Mouse (Mus musculus) kidney, adult 2 months (tissue): ENCODE data around the gene Btbd19. TPM values are rescaled to one million over a fixed set of nuclear protein-coding genes. Genes with fewer than 3 reads are reported as not detected.

ENCODE experiments used
- DNase-seq: peaks from one replicate; pipeline ENCODE4 v3.0.0; 2021
- H3K27ac ChIP-seq: fragments of 200-500 bp; 2 replicates; pipeline ENCODE4 v1.5.1; 2012; ENCODE audit warnings: low read depth, low read length, control low read depth, inconsistent platforms; ENCODE audit not compliant: insufficient read depth
- H3K27me3 ChIP-seq: fragments of 200-500 bp; replicated peaks from 2 replicates; pipeline ENCODE4 v1.6.1; 2012; ENCODE audit warnings: mild to moderate bottlenecking, moderate library complexity, low read length, inconsistent platforms; ENCODE audit not compliant: control insufficient read depth, insufficient read depth
- H3K36me3 ChIP-seq: fragments of 200-500 bp; 2 replicates; pipeline ENCODE4 v1.6.1; 2012; ENCODE audit warnings: mild to moderate bottlenecking, moderate library complexity, low read length, inconsistent platforms; ENCODE audit not compliant: control insufficient read depth, insufficient read depth
- H3K4me1 ChIP-seq: fragments of 200-500 bp; 2 replicates; pipeline ENCODE4 v1.6.1; 2011; ENCODE audit warnings: low read length; ENCODE audit not compliant: control insufficient read depth, insufficient read depth
- H3K4me3 ChIP-seq: fragments of 200-500 bp; 2 replicates; pipeline ENCODE4 v1.5.1; 2011; ENCODE audit warnings: mild to moderate bottlenecking, low read depth, low read length, control low read depth; ENCODE audit not compliant: insufficient read depth
- CTCF ChIP-seq: fragments of 200-500 bp; conservative IDR thresholded peaks from 2 replicates; pipeline ENCODE4 v1.5.1; 2011; ENCODE audit warnings: low read depth, mild to moderate bottlenecking, control low read depth, low read length, moderate library complexity, mixed read lengths; ENCODE audit not compliant: insufficient read depth, insufficient read length
- POLR2A ChIP-seq: fragments of 200-500 bp; IDR thresholded peaks from one replicate; pipeline ENCODE4 v1.6.1; 2011; ENCODE audit warnings: low read depth, low read length, control low read depth
- WGBS: fragments of 180-500 bp; shearing (Covaris S2); methylation state at CpG from one replicate; pipeline ENCODE4 v1.1.7; 2018; 5-methylcytosine and 5-hydroxymethylcytosine counted together
- polyA plus RNA-seq: library from polyadenylated mRNA; depleted of rRNA; stranded (reverse); fragments of >200 nt; gene quantifications from 2 replicates; pipeline ENCODE4 v1.2.3, GENCODE M21; 2012

The Btbd19 gene
- polyA plus RNA-seq, 1 experiment: 4.6 TPM

GRCm38 (mm10) chr4:117133817-117134600 is 8.5 kb upstream of the Btbd19 start, which contains the start of gene Plk3:
TSS of gene Plk3 (minus strand) at chr4:117133963.
- H3K36me3 ChIP-seq: no peaks in the 10 kb centered on the region
- H3K4me1 ChIP-seq: peaks cover 10% of the 10 kb centered on the region; the same call in 1 of the 2 replicates
- 1% methylated on average over 44 of the region's 48 CpGs for WGBS
- H3K27me3 ChIP-seq: no peaks in the 10 kb centered on the region
- DNase-seq: peak; percentile 99
- TF ChIP-seq CTCF (no peak), POLR2A (peak; percentile 85)
- peak within 1 kb of the TSS; percentile 25; the same call in 1 of the 2 replicates for H3K27ac ChIP-seq
- H3K4me3 ChIP-seq: peak within 1 kb of the TSS; percentile 69

- WGBS: under 1% methylated on average over 42 of the region's 42 CpGs
- H3K36me3 ChIP-seq: no peaks in the 10 kb centered on the region
- DNase-seq: no peak
- TF ChIP-seq POLR2A (no peak), CTCF (no peak)
- H3K4me3 ChIP-seq: peak overlapping the region; percentile 69
- H3K4me1 ChIP-seq: peaks cover 10% of the 10 kb centered on the region; the same call in 1 of the 2 replicates
- no peaks in the 10 kb centered on the region for H3K27me3 ChIP-seq
- H3K27ac ChIP-seq: no peak overlapping the region
Measured at GRCm38 (mm10) chr4:117133366-117133796, 7.9 kb upstream of the Btbd19 start.

- Histone ChIP-seq H3K4me1 (peaks cover 10% of the 10 kb centered on the region; the same call in 1 of the 2 replicates), H3K4me3 (peak overlapping the region; percentile 69), H3K27ac (no peak overlapping the region), H3K27me3 (no peaks in the 10 kb centered on the region), H3K36me3 (no peaks in the 10 kb centered on the region)
- TF ChIP-seq CTCF (no peak), POLR2A (no peak)
- no peak for DNase-seq
- 73% methylated on average over 11 of the region's 11 CpGs for WGBS
Measured at GRCm38 (mm10) chr4:117132794-117133143, 7.2 kb upstream of the Btbd19 start.

- Histone ChIP-seq H3K27ac (no peak overlapping the region), H3K27me3 (no peaks in the 10 kb centered on the region), H3K36me3 (no peaks in the 10 kb centered on the region), H3K4me1 (peaks cover 10% of the 10 kb centered on the region; the same call in 1 of the 2 replicates), H3K4me3 (no peak overlapping the region)
- DNase-seq: no peak
- TF ChIP-seq POLR2A (no peak), CTCF (no peak)
- 70% methylated on average over 7 of the region's 7 CpGs for WGBS
Measured at GRCm38 (mm10) chr4:117131890-117132793, 6.6 kb upstream of the Btbd19 start.

DNA sequence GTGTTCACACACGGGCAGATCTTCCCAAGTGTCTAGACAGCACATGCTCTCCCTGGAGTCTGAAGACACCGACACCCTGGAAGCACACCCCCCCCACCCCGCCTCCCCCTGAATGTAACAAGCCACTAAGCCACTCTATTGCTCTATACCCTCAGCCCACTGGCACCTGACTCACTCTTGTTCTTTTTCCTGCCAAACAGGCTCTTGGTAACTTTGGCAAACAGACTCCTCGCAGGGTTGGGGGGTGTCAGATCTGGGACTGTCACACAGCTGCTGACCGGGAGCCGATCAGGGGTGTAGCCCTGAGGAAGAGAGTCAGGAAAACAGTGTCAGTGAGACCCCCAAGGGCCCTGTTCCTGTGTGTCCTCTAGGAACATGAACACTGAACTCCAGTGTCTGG is 5.7 kb upstream of the Btbd19 start:
- TF ChIP-seq POLR2A (no peak), CTCF (no peak)
- H3K27me3 ChIP-seq: no peaks in the 10 kb centered on the region
- H3K4me1 ChIP-seq: peaks cover 14% of the 10 kb centered on the region; the same call in 1 of the 2 replicates
- WGBS: 88% methylated on average over 6 of the region's 6 CpGs
- no peaks in the 10 kb centered on the region for H3K36me3 ChIP-seq
- no peak overlapping the region for H3K4me3 ChIP-seq
- DNase-seq: no peak
- no peak overlapping the region for H3K27ac ChIP-seq

- DNase-seq: peak; percentile 48
- Histone ChIP-seq H3K4me1 (peaks cover 14% of the 10 kb centered on the region; the same call in 1 of the 2 replicates), H3K4me3 (no peak overlapping the region), H3K36me3 (no peaks in the 10 kb centered on the region), H3K27me3 (no peaks in the 10 kb centered on the region), H3K27ac (no peak overlapping the region)
- TF ChIP-seq CTCF (no peak), POLR2A (no peak)
- WGBS: 69% methylated on average over 6 of the region's 6 CpGs
Measured at GRCm38 (mm10) chr4:117130790-117131189, 5.3 kb upstream of the Btbd19 start.
